Mouse (Mus musculus): ENCODE measurements around the gene Nfix. TPM values are rescaled to one million over a fixed set of nuclear protein-coding genes. Genes with fewer than 3 reads are reported as not detected.

Gene Nfix
- polyA plus RNA-seq, 1 experiment = 65.7 TPM

- Histone ChIP-seq H3K36me3 (ENCODE audit: control insufficient read depth, insufficient read depth) (no peaks in the 10 kb centered on the region), H3K79me2 (ENCODE audit: control insufficient read depth, insufficient read depth) (peaks cover 82% of the 10 kb centered on the region), H3K4me2 (ENCODE audit: low read depth) (peak overlapping the region; percentile 81), H3K27me3 (ENCODE audit: control insufficient read depth, insufficient read depth, insufficient read length) (no peaks in the 10 kb centered on the region), H3ac (ENCODE audit: control insufficient read depth, insufficient read length) (no peak overlapping the region), H3K4me3 (no peak overlapping the region)
- TF ChIP-seq POLR2AphosphoS2 (IDR thresholded peaks at IDR 0.05; ENCODE audit: insufficient read length, low read depth) (no peak), E2F4 (IDR thresholded peaks at IDR 0.05; ENCODE audit: insufficient read depth) (no peak)
Observed at GRCm38 (mm10) chr8:84776569-84776968, 23.6 kb downstream of the Nfix start.

GRCm38 (mm10) chr8:84775621-84776113 is 24.5 kb downstream of the Nfix start:
- Histone ChIP-seq H3K4me2 (ENCODE audit: low read depth) (peak overlapping the region; percentile 81), H3K4me3 (peak overlapping the region; percentile 33), H3K36me3 (ENCODE audit: control insufficient read depth, insufficient read depth) (no peaks in the 10 kb centered on the region), H3ac (ENCODE audit: control insufficient read depth, insufficient read length) (peak overlapping the region; percentile 6), H3K79me2 (ENCODE audit: control insufficient read depth, insufficient read depth) (peaks cover 81% of the 10 kb centered on the region), H3K27me3 (ENCODE audit: control insufficient read depth, insufficient read depth, insufficient read length) (no peaks in the 10 kb centered on the region)
- TF ChIP-seq USF1 (IDR thresholded peaks at IDR 0.05; ENCODE audit: low read depth) (no peak), POLR2A (IDR thresholded peaks at IDR 0.05; ENCODE audit: insufficient read length, low read depth) (peak; percentile 33)

GRCm38 (mm10) chr8:84775105-84775591 is 25.0 kb downstream of the Nfix start:
- Histone ChIP-seq H3ac (ENCODE audit: control insufficient read depth, insufficient read length) (peak overlapping the region; percentile 6), H3K4me2 (ENCODE audit: low read depth) (peak overlapping the region; percentile 81), H3K36me3 (ENCODE audit: control insufficient read depth, insufficient read depth) (no peaks in the 10 kb centered on the region), H3K4me3 (peak overlapping the region; percentile 33), H3K27me3 (ENCODE audit: control insufficient read depth, insufficient read depth, insufficient read length) (no peaks in the 10 kb centered on the region), H3K79me2 (ENCODE audit: control insufficient read depth, insufficient read depth) (peaks cover 76% of the 10 kb centered on the region)
- TF ChIP-seq USF1 (IDR thresholded peaks at IDR 0.05; ENCODE audit: low read depth) (no peak), MYOG (IDR thresholded peaks at IDR 0.05; ENCODE audit: control insufficient read depth in 1 of 3, insufficient read depth in 1 of 3, insufficient read length in 2 of 3, low read depth in 2 of 3) (peak in 1 of 3 experiments; percentile 39), MAX (IDR thresholded peaks at IDR 0.05; ENCODE audit: low read depth) (no peak), E2F4 (IDR thresholded peaks at IDR 0.05; ENCODE audit: insufficient read depth) (no peak), POLR2A (IDR thresholded peaks at IDR 0.05; ENCODE audit: insufficient read length, low read depth) (peak; percentile 53), MYOD1 (IDR thresholded peaks at IDR 0.05; ENCODE audit: control insufficient read depth in 1 of 3, insufficient read length in 2 of 3, low read depth in 2 of 3) (peak in 1 of 3 experiments; percentile 20), POLR2AphosphoS2 (IDR thresholded peaks at IDR 0.05; ENCODE audit: insufficient read length, low read depth) (peak; percentile 55)

GRCm38 (mm10) chr8:84774473-84774911 is 25.7 kb downstream of the Nfix start:
- Histone ChIP-seq H3K79me2 (ENCODE audit: control insufficient read depth, insufficient read depth) (peaks cover 70% of the 10 kb centered on the region), H3K4me2 (ENCODE audit: low read depth) (peak overlapping the region; percentile 81), H3K27me3 (ENCODE audit: control insufficient read depth, insufficient read depth, insufficient read length) (no peaks in the 10 kb centered on the region), H3K4me3 (peak overlapping the region; percentile 33), H3ac (ENCODE audit: control insufficient read depth, insufficient read length) (peak overlapping the region; percentile 23), H3K36me3 (ENCODE audit: control insufficient read depth, insufficient read depth) (no peaks in the 10 kb centered on the region)
- TF ChIP-seq SRF (IDR thresholded peaks at IDR 0.05; ENCODE audit: control insufficient read depth, insufficient read length, low read depth) (no peak), REST (IDR thresholded peaks at IDR 0.05; ENCODE audit: insufficient read depth, insufficient read length) (no peak), CEBPB (IDR thresholded peaks at IDR 0.05; ENCODE audit: insufficient read depth, poor library complexity, severe bottlenecking) (no peak), TCF12 (IDR thresholded peaks at IDR 0.05; ENCODE audit: insufficient read depth, poor library complexity, severe bottlenecking) (no peak), POLR2AphosphoS2 (IDR thresholded peaks at IDR 0.05; ENCODE audit: insufficient read length, low read depth) (no peak), USF1 (IDR thresholded peaks at IDR 0.05; ENCODE audit: low read depth) (no peak), MAX (IDR thresholded peaks at IDR 0.05; ENCODE audit: low read depth) (no peak), POLR2A (IDR thresholded peaks at IDR 0.05; ENCODE audit: insufficient read length, low read depth) (no peak), MYOG (IDR thresholded peaks at IDR 0.05; ENCODE audit: control insufficient read depth in 1 of 3, insufficient read depth in 1 of 3, insufficient read length in 2 of 3, low read depth in 2 of 3) (peak in 2 of 3 experiments; percentile 15 to 67), E2F4 (IDR thresholded peaks at IDR 0.05; ENCODE audit: insufficient read depth) (no peak), MYOD1 (IDR thresholded peaks at IDR 0.05; ENCODE audit: control insufficient read depth in 1 of 3, insufficient read length in 2 of 3, low read depth in 2 of 3) (peak in 2 of 3 experiments; percentile 49 to 68), TCF3 (IDR thresholded peaks at IDR 0.05; ENCODE audit: insufficient read length, low read depth) (no peak)

- TF ChIP-seq CEBPB (IDR thresholded peaks at IDR 0.05; ENCODE audit: insufficient read depth, poor library complexity, severe bottlenecking) = no peak
- TF ChIP-seq MYOG (IDR thresholded peaks at IDR 0.05; ENCODE audit: control insufficient read depth in 1 of 3, insufficient read depth in 1 of 3, insufficient read length in 2 of 3, low read depth in 2 of 3) = no peak
- TF ChIP-seq REST (IDR thresholded peaks at IDR 0.05; ENCODE audit: insufficient read depth, insufficient read length) = no peak
- no peak for TF ChIP-seq SRF (IDR thresholded peaks at IDR 0.05; ENCODE audit: control insufficient read depth, insufficient read length, low read depth)
- TF ChIP-seq TCF12 (IDR thresholded peaks at IDR 0.05; ENCODE audit: insufficient read depth, poor library complexity, severe bottlenecking) = no peak
- no peak for TF ChIP-seq TCF3 (IDR thresholded peaks at IDR 0.05; ENCODE audit: insufficient read length, low read depth)
- TF ChIP-seq MYOD1 (IDR thresholded peaks at IDR 0.05; ENCODE audit: control insufficient read depth in 1 of 3, insufficient read length in 2 of 3, low read depth in 2 of 3) = no peak
- peak; percentile 60 for TF ChIP-seq POLR2A (IDR thresholded peaks at IDR 0.05; ENCODE audit: insufficient read length, low read depth)
- TF ChIP-seq E2F4 (IDR thresholded peaks at IDR 0.05; ENCODE audit: insufficient read depth) = no peak
- no peak for TF ChIP-seq USF1 (IDR thresholded peaks at IDR 0.05; ENCODE audit: low read depth)
- no peak for TF ChIP-seq MAX (IDR thresholded peaks at IDR 0.05; ENCODE audit: low read depth)
- TF ChIP-seq POLR2AphosphoS2 (IDR thresholded peaks at IDR 0.05; ENCODE audit: insufficient read length, low read depth) = peak; percentile 56
- H3K36me3 ChIP-seq (ENCODE audit: control insufficient read depth, insufficient read depth) = peaks cover 4% of the 10 kb centered on the region
- no peaks in the 10 kb centered on the region for H3K27me3 ChIP-seq (ENCODE audit: control insufficient read depth, insufficient read depth, insufficient read length)
- peak overlapping the region; percentile 81 for H3K4me2 ChIP-seq (ENCODE audit: low read depth)
- H3K4me3 ChIP-seq = peak overlapping the region; percentile 33
- H3ac ChIP-seq (ENCODE audit: control insufficient read depth, insufficient read length) = peak overlapping the region; percentile 23
- peaks cover 67% of the 10 kb centered on the region for H3K79me2 ChIP-seq (ENCODE audit: control insufficient read depth, insufficient read depth)
Observed at GRCm38 (mm10) chr8:84773833-84774232, 26.3 kb downstream of the Nfix start.

Measured in myocyte (in vitro differentiated cells).